Mouse (Mus musculus) neural tube, embryonic 15.5 days (tissue): ENCODE measurements around the gene Clec4a1. TPM values are rescaled to one million over a fixed set of nuclear protein-coding genes. Genes with fewer than 3 reads are reported as not detected.

Source experiments
- ATAC-seq: fragments of 200-750 bp; cut with Nextera tagmentation; 2 replicates; pipeline ENCODE4 v1.8.0; 2017; ENCODE audit warnings: mild to moderate bottlenecking, moderate TSS enrichment, moderate library complexity; ENCODE audit not compliant: low FRiP score
- H3K27ac ChIP-seq: fragments of 300-500 bp; sonication (generic); replicated peaks from 2 replicates; pipeline ENCODE4 v1.5.1; 2015; ENCODE audit warnings: mild to moderate bottlenecking, inconsistent platforms
- H3K27me3 ChIP-seq: fragments of 300-500 bp; sonication (generic); replicated peaks from 2 replicates; pipeline ENCODE4 v1.6.1; 2015; ENCODE audit warnings: inconsistent platforms
- H3K36me3 ChIP-seq: fragments of 300-500 bp; sonication (generic); 2 replicates; pipeline ENCODE4 v1.6.1; 2015; ENCODE audit warnings: inconsistent platforms
- H3K4me1 ChIP-seq: fragments of 300-500 bp; sonication (generic); 2 replicates; pipeline ENCODE4 v1.6.1; 2015; ENCODE audit warnings: inconsistent platforms
- H3K4me2 ChIP-seq: fragments of 300-500 bp; sonication (generic); 2 replicates; pipeline ENCODE4 v1.6.1; 2015; ENCODE audit warnings: inconsistent platforms, mild to moderate bottlenecking, moderate library complexity
- H3K4me3 ChIP-seq: fragments of 300-500 bp; sonication (generic); replicated peaks from 2 replicates; pipeline ENCODE4 v1.5.1; 2015; ENCODE audit warnings: mild to moderate bottlenecking, inconsistent platforms
- H3K9ac ChIP-seq: fragments of 300-500 bp; sonication (generic); replicated peaks from 2 replicates; pipeline ENCODE4 v1.6.1; 2015; ENCODE audit warnings: mild to moderate bottlenecking, inconsistent platforms
- H3K9me3 ChIP-seq: fragments of 300-500 bp; sonication (generic); replicated peaks from 2 replicates; pipeline ENCODE4 v1.6.1; 2016; ENCODE audit warnings: inconsistent platforms
- WGBS: fragments of 180-500 bp; shearing (Covaris S2); methylation state at CpG from one replicate; pipeline ENCODE4 v1.1.7; 2015; ENCODE audit warnings: mixed read lengths; 5-methylcytosine and 5-hydroxymethylcytosine counted together
- polyA plus RNA-seq: library from polyadenylated mRNA; unstranded; fragments of >200 nt; fragmentation: Nextera tagmentation; extraction: Ambion mirVana; gene quantifications from 2 replicates; pipeline ENCODE4 v1.2.1, GENCODE M21; 2015

Clec4a1 gene
- polyA plus RNA-seq, 1 experiment from 2014 or later, result 1.4 TPM

DNA sequence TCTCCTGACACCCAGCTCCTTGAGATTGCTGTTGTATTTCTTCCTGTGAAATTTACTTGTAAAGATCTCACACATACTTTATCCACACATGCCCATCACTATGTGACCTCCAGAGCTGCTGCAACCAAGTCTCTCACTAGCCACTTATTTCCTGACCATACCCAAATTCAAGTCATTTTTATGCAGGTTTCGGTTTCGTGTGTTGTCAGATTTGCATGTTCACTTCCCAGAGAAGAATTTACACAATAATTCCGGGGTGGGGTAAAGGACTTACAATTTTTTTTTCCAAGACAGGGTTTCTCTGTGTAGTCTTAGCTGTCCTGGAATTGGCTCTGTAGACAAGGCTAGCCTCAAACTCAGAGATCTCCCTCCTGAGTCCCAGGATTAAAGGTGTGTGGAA is 13.2 kb downstream of the Clec4a1 start:
- no peaks in the 10 kb centered on the region for H3K36me3 ChIP-seq
- no peaks in the 10 kb centered on the region for H3K9me3 ChIP-seq
- H3K27me3 ChIP-seq, result no peaks in the 10 kb centered on the region
- H3K27ac ChIP-seq, result no peak overlapping the region
- no peaks in the 10 kb centered on the region for H3K4me1 ChIP-seq
- WGBS, result 93% methylated on average over 3 of the region's 3 CpGs
- no peak overlapping the region for H3K4me2 ChIP-seq
- no peak overlapping the region for H3K9ac ChIP-seq
- ATAC-seq, result no peak
- H3K4me3 ChIP-seq, result no peak overlapping the region

GRCm38 (mm10) chr6:122939618-122940017 is 18.0 kb downstream of the Clec4a1 start:
- no peak overlapping the region for H3K27ac ChIP-seq
- no peak for ATAC-seq

GRCm38 (mm10) chr6:122946760-122947159 is 25.1 kb downstream of the Clec4a1 start:
- H3K4me1 ChIP-seq, result no peaks in the 10 kb centered on the region
- no peak overlapping the region for H3K4me3 ChIP-seq
- H3K36me3 ChIP-seq, result no peaks in the 10 kb centered on the region
- H3K27ac ChIP-seq, result no peak overlapping the region
- no peak overlapping the region for H3K4me2 ChIP-seq
- H3K9ac ChIP-seq, result no peak overlapping the region
- no peaks in the 10 kb centered on the region for H3K27me3 ChIP-seq
- H3K9me3 ChIP-seq, result no peaks in the 10 kb centered on the region
- 92% methylated on average over 2 of the region's 2 CpGs for WGBS
- ATAC-seq, result no peak

More at GRCm38 (mm10) chr6:122939618-122940017, 18.0 kb downstream of the Clec4a1 start:
- Histone ChIP-seq H3K9ac (no peak overlapping the region), H3K4me3 (no peak overlapping the region), H3K4me2 (no peak overlapping the region), H3K36me3 (no peaks in the 10 kb centered on the region), H3K27me3 (no peaks in the 10 kb centered on the region), H3K9me3 (no peaks in the 10 kb centered on the region), H3K4me1 (no peaks in the 10 kb centered on the region)
- 89% methylated on average over 5 of the region's 5 CpGs for WGBS

GRCm38 (mm10) chr6:122952401-122952800 is 30.8 kb downstream of the Clec4a1 start, which contains the start of gene Clec4a3:
Gene Clec4a3 (plus strand): TSS chr6:122952515.
- ATAC-seq, result no peak
- Histone ChIP-seq H3K27me3 (no peaks in the 10 kb centered on the region), H3K4me1 (no peaks in the 10 kb centered on the region), H3K36me3 (no peaks in the 10 kb centered on the region), H3K4me2 (no peak within 1 kb of the TSS), H3K9ac (no peak within 1 kb of the TSS), H3K4me3 (no peak within 1 kb of the TSS), H3K27ac (no peak within 1 kb of the TSS), H3K9me3 (no peaks in the 10 kb centered on the region)
- 79% methylated on average over 8 of the region's 8 CpGs for WGBS

- H3K9me3 ChIP-seq, result no peaks in the 10 kb centered on the region
Measured at GRCm38 (mm10) chr6:122964562-122964961, 42.9 kb downstream of the Clec4a1 start.

DNA sequence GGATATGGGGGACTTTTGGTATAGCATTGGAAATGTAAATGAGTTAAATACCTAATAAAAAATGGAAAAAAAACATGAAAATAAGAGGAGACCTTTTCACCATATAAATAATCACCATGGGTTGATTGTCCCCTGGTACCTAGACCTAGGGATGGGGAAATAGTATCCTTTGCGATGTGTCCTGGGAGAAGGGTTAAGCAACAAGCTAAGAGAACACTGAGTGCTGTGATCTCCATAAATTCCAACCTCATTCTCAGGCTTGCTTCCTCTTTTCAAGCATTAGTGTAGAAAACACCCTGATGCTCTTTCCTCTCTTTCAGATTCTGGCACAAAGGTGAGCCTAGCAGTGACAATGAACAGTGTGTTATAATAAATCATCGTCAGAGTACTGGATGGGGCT is 47.4 kb downstream of the Clec4a1 start:
- Histone ChIP-seq H3K4me2 (no peak overlapping the region), H3K27me3 (no peaks in the 10 kb centered on the region), H3K9me3 (no peaks in the 10 kb centered on the region), H3K36me3 (no peaks in the 10 kb centered on the region), H3K4me3 (no peak overlapping the region), H3K9ac (no peak overlapping the region), H3K27ac (no peak overlapping the region), H3K4me1 (no peaks in the 10 kb centered on the region)
- 92% methylated on average over 2 of the region's 2 CpGs for WGBS
- ATAC-seq, result no peak

More at GRCm38 (mm10) chr6:122964562-122964961, 42.9 kb downstream of the Clec4a1 start:
- Histone ChIP-seq H3K9ac (no peak overlapping the region), H3K36me3 (no peaks in the 10 kb centered on the region), H3K27me3 (no peaks in the 10 kb centered on the region), H3K4me3 (no peak overlapping the region), H3K27ac (no peak overlapping the region), H3K4me1 (no peaks in the 10 kb centered on the region), H3K4me2 (no peak overlapping the region)
- 82% methylated on average over 2 of the region's 2 CpGs for WGBS
- ATAC-seq, result no peak

Other genes starting within 250 kb of the Clec4a1 start
- 0.11 TPM in 1 of 2 replicates, not detected in the other for gene Nanog, start 214.4 kb upstream of the Clec4a1 start, polyA plus RNA-seq
- 47.9 and 50.6 TPM in 2 replicates for gene Slc2a3, start 120.2 kb upstream of the Clec4a1 start, polyA plus RNA-seq
- 7.1 and 7.4 TPM in 2 replicates for gene Foxj2, start 101.9 kb upstream of the Clec4a1 start, polyA plus RNA-seq
- gene C3ar1, start 65.7 kb upstream of the Clec4a1 start, polyA plus RNA-seq, result 2.1 and 2.2 TPM in 2 replicates
- gene Necap1, start 47.4 kb upstream of the Clec4a1 start, polyA plus RNA-seq, result 148 and 168 TPM in 2 replicates
- gene Clec4a3, start 30.7 kb downstream of the Clec4a1 start, polyA plus RNA-seq, result 0.95 and 2.6 TPM in 2 replicates
- not detected in 2 replicates for gene Clec4a4, start 68.5 kb downstream of the Clec4a1 start, polyA plus RNA-seq
- not detected in 2 replicates for gene Clec4b1, start 128.1 kb downstream of the Clec4a1 start, polyA plus RNA-seq
- 1.7 and 2.0 TPM in 2 replicates for gene Clec4a2, start 184.6 kb downstream of the Clec4a1 start, polyA plus RNA-seq